Mouse (Mus musculus): Measurements from ENCODE around the gene Macrod1. TPM values are rescaled to one million over a fixed set of nuclear protein-coding genes. Genes with fewer than 3 reads are reported as not detected.
A peak's percentile ranks its signal among the peaks of the same experiment; 100 is the strongest.

Gene Macrod1
- polyA plus RNA-seq, 1 experiment from 2014 or later: 3.4 TPM

GRCm38 (mm10) chr19:7148096-7148495, 91.5 kb downstream of the Macrod1 start:
- Histone ChIP-seq H3K9me3 (no peaks in the 10 kb centered on the region), H3K4me1 (replicated peaks) (peaks cover 77% of the 10 kb centered on the region), H3K27ac (peak overlapping the region; percentile 71), H3K4me3 (no peak overlapping the region), H3K27me3 (ENCODE audit: insufficient read depth, poor library complexity, severe bottlenecking) (peaks cover 77% of the 10 kb centered on the region), H3K36me3 (no peaks in the 10 kb centered on the region)
- no peak for DNase-seq (ENCODE audit: low spot score)
- WGBS: 49% methylated on average over 4 of the region's 4 CpGs

GRCm38 (mm10) chr19:7148541-7149085, 92.0 kb downstream of the Macrod1 start:
- Histone ChIP-seq H3K36me3 (no peaks in the 10 kb centered on the region), H3K4me1 (replicated peaks) (peaks cover 77% of the 10 kb centered on the region), H3K27me3 (ENCODE audit: insufficient read depth, poor library complexity, severe bottlenecking) (peaks cover 74% of the 10 kb centered on the region), H3K4me3 (no peak overlapping the region), H3K9me3 (no peaks in the 10 kb centered on the region), H3K27ac (peak overlapping the region; percentile 73)
- 76% methylated on average over 8 of the region's 8 CpGs for WGBS
- DNase-seq (ENCODE audit: low spot score): no peak

DNA sequence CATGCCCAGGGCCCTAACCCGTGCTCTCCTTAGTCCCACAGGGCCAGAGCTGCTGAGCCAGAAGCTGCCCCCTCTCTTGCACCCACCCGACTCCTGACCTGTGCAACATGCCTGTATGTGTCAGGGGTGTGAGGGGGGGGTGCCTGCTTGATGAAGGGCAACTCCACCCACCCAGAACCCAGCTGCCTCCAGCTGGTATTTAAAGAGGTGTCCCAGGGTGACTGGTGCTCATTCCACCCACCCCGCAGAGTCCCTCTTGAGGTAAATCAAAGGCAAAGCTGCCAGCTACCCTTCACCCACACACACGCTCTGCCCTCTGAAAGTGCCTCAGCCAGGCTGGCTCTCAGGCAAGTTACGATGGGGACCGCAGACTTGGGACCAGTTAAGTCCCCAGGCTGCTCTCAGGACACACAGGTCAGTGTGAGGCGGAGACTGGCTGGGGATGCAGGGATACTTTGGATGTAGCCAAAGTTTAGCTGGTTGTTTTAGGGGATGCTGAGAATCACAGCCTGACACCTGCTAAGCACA, 92.6 kb downstream of the Macrod1 start:
- Histone ChIP-seq H3K27me3 (ENCODE audit: insufficient read depth, poor library complexity, severe bottlenecking) (peaks cover 69% of the 10 kb centered on the region), H3K27ac (peak overlapping the region; percentile 73)

GRCm38 (mm10) chr19:7151300-7151926, 94.8 kb downstream of the Macrod1 start:
- Histone ChIP-seq H3K4me1 (replicated peaks) (peaks cover 95% of the 10 kb centered on the region), H3K27me3 (ENCODE audit: insufficient read depth, poor library complexity, severe bottlenecking) (peaks cover 57% of the 10 kb centered on the region)

More for the DNA sequence above, 92.6 kb downstream of the Macrod1 start:
- H3K4me1 ChIP-seq (replicated peaks): peaks cover 77% of the 10 kb centered on the region
- WGBS: 68% methylated on average over 7 of the region's 7 CpGs
- H3K36me3 ChIP-seq: no peaks in the 10 kb centered on the region
- DNase-seq (ENCODE audit: low spot score): no peak
- H3K9me3 ChIP-seq: no peaks in the 10 kb centered on the region
- H3K4me3 ChIP-seq: no peak overlapping the region

GRCm38 (mm10) chr19:7151927-7152653, 95.5 kb downstream of the Macrod1 start:
- Histone ChIP-seq H3K36me3 (no peaks in the 10 kb centered on the region), H3K4me1 (replicated peaks) (peaks cover 95% of the 10 kb centered on the region), H3K9me3 (no peaks in the 10 kb centered on the region), H3K27ac (peak overlapping the region; percentile 13; the same call in 1 of the 2 replicates), H3K4me3 (no peak overlapping the region), H3K27me3 (ENCODE audit: insufficient read depth, poor library complexity, severe bottlenecking) (peaks cover 57% of the 10 kb centered on the region)
- no peak for DNase-seq (ENCODE audit: low spot score)
- 84% methylated on average over 6 of the region's 6 CpGs for WGBS

More at GRCm38 (mm10) chr19:7151300-7151926, 94.8 kb downstream of the Macrod1 start:
- no peak overlapping the region for H3K4me3 ChIP-seq
- 79% methylated on average over 7 of the region's 7 CpGs for WGBS
- peak overlapping the region; percentile 73 for H3K27ac ChIP-seq
- H3K36me3 ChIP-seq: no peaks in the 10 kb centered on the region
- H3K9me3 ChIP-seq: no peaks in the 10 kb centered on the region
- no peak for DNase-seq (ENCODE audit: low spot score)

DNA sequence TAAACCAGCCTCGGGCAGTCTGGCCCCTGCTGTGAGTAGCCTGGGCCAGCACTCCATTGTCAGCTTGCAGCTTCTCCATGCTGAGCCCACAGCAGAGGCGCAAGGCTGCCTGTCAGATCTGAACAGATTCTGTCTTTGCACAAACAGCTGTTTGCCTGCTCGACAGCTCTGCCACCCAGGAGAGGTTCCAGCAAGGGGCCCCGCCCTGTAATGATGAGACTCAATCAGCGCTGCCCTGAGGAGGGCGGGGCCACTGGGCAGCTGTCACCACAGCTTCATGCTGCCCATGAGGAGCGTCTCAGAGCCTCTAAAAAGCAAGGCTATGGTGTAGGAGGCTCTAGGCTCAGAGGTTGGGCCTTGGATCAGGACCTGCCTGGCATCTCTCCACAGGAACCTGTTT, 96.6 kb downstream of the Macrod1 start:
- Histone ChIP-seq H3K9me3 (no peaks in the 10 kb centered on the region), H3K27ac (peak overlapping the region; percentile 75), H3K36me3 (no peaks in the 10 kb centered on the region), H3K27me3 (ENCODE audit: insufficient read depth, poor library complexity, severe bottlenecking) (peaks cover 59% of the 10 kb centered on the region), H3K4me1 (replicated peaks) (peaks cover 95% of the 10 kb centered on the region), H3K4me3 (no peak overlapping the region)
- WGBS: 29% methylated on average over 7 of the region's 7 CpGs
- no peak for DNase-seq (ENCODE audit: low spot score)

- H3K9me3 ChIP-seq: no peaks in the 10 kb centered on the region
- H3K4me3 ChIP-seq: no peak overlapping the region
- peaks cover 87% of the 10 kb centered on the region for H3K4me1 ChIP-seq (replicated peaks)
- no peaks in the 10 kb centered on the region for H3K36me3 ChIP-seq
- 50% methylated on average over 6 of the region's 6 CpGs for WGBS
- H3K27ac ChIP-seq: peak overlapping the region; percentile 79
- H3K27me3 ChIP-seq (ENCODE audit: insufficient read depth, poor library complexity, severe bottlenecking): peaks cover 59% of the 10 kb centered on the region
- no peak for DNase-seq (ENCODE audit: low spot score)
Observed at GRCm38 (mm10) chr19:7155196-7155595, 98.6 kb downstream of the Macrod1 start.

DNA sequence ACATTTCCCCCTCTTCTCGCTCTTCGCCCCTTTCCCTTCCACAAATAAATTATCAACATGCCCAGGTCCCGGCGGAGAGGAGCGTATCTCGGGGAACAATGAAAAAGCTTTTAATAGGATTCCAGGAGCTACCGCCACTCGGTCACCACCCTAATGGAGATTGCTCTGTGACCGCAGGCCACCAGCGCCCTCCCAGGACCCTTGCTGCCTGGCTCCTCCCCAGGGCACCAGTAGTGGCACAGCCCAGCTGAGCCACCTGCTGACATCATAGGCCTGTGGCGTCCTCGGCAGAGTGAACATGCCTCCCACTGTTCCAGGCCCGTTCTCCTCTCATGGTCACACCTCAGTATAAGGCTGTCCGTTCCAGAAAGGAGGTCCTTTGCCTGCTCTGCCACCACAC, 101.1 kb downstream of the Macrod1 start:
- Histone ChIP-seq H3K27me3 (ENCODE audit: insufficient read depth, poor library complexity, severe bottlenecking) (peaks cover 75% of the 10 kb centered on the region), H3K9me3 (no peaks in the 10 kb centered on the region), H3K36me3 (no peaks in the 10 kb centered on the region), H3K27ac (peak overlapping the region; percentile 66), H3K4me3 (no peak overlapping the region), H3K4me1 (replicated peaks) (peaks cover 87% of the 10 kb centered on the region)
- no peak for DNase-seq (ENCODE audit: low spot score)
- WGBS: 28% methylated on average over 14 of the region's 14 CpGs

GRCm38 (mm10) chr19:7160151-7160906, 103.7 kb downstream of the Macrod1 start:
- H3K27me3 ChIP-seq (ENCODE audit: insufficient read depth, poor library complexity, severe bottlenecking): peaks cover 93% of the 10 kb centered on the region
- peak overlapping the region; percentile 37 for H3K4me3 ChIP-seq
- H3K36me3 ChIP-seq: no peaks in the 10 kb centered on the region
- DNase-seq (ENCODE audit: low spot score): peak; percentile 74
- peaks cover 83% of the 10 kb centered on the region for H3K4me1 ChIP-seq (replicated peaks)
- no peaks in the 10 kb centered on the region for H3K9me3 ChIP-seq
- WGBS: 4% methylated on average over 14 of the region's 14 CpGs
- H3K27ac ChIP-seq: peak overlapping the region; percentile 84

GRCm38 (mm10) chr19:7161064-7161463, 104.5 kb downstream of the Macrod1 start:
- Histone ChIP-seq H3K4me3 (no peak overlapping the region), H3K27me3 (ENCODE audit: insufficient read depth, poor library complexity, severe bottlenecking) (peaks cover 98% of the 10 kb centered on the region), H3K36me3 (no peaks in the 10 kb centered on the region), H3K4me1 (replicated peaks) (peaks cover 83% of the 10 kb centered on the region), H3K27ac (peak overlapping the region; percentile 84; the same call in 1 of the 2 replicates), H3K9me3 (no peaks in the 10 kb centered on the region)
- DNase-seq (ENCODE audit: low spot score): no peak
- WGBS: 68% methylated on average over 3 of the region's 3 CpGs

GRCm38 (mm10) chr19:7164238-7164637, 107.6 kb downstream of the Macrod1 start:
- Histone ChIP-seq H3K9me3 (no peaks in the 10 kb centered on the region), H3K27ac (peak overlapping the region; percentile 86), H3K4me1 (replicated peaks) (peaks cover 89% of the 10 kb centered on the region), H3K27me3 (ENCODE audit: insufficient read depth, poor library complexity, severe bottlenecking) (peaks cover 98% of the 10 kb centered on the region), H3K36me3 (no peaks in the 10 kb centered on the region), H3K4me3 (peak overlapping the region; percentile 78)
- DNase-seq (ENCODE audit: low spot score): no peak
- WGBS: 9% methylated on average over 6 of the region's 6 CpGs

DNA sequence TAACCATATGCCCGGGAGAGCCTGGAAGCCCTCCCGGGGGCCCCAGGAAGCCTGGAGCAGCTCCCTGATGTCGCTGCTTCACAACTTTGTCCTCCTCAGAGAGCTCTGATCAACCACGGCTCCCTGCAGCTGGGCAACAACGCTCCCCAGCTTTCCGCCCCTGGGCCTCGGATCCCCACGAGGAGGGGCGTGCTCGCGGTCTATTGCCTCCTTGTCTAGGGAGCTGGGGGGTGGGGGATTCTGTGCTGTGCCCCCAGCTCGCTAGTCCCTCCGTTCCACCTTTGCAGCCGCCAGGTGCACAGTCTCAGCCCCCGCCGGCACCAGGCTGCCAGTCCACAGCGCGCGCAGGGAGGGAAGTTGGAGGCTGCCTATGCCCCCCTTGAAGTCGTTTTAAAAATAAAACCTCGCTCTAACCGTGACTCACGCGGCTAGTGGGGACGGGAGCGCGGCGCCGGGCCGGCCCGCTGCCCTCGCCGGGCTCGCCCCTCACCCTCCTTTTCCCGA, 108.3 kb downstream of the Macrod1 start:
- H3K27ac ChIP-seq: peak overlapping the region; percentile 86

More for the DNA sequence above, 108.3 kb downstream of the Macrod1 start:
- no peaks in the 10 kb centered on the region for H3K9me3 ChIP-seq
- under 1% methylated on average over 35 of the region's 35 CpGs for WGBS
- DNase-seq (ENCODE audit: low spot score): peak; percentile 41
- H3K36me3 ChIP-seq: no peaks in the 10 kb centered on the region
- H3K27me3 ChIP-seq (ENCODE audit: insufficient read depth, poor library complexity, severe bottlenecking): peaks cover 98% of the 10 kb centered on the region
- peak overlapping the region; percentile 78 for H3K4me3 ChIP-seq
- H3K4me1 ChIP-seq (replicated peaks): peaks cover 84% of the 10 kb centered on the region
